Mouse (Mus musculus): ENCODE measurements at regions not wholly inside any gene's neighbourhood (a gene's known extent, or its start where the extent isn't known, plus 50 kb on each side); places are given as distances from the start of the nearest gene placed in this dataset.

GRCm38 (mm10) chr3:36318635-36319034, 96.5 kb upstream of the Qrfpr start:
- H3K4me3 ChIP-seq (replicated peaks; ENCODE audit: insufficient read depth, low read depth, low read length), result no peak overlapping the region

GRCm38 (mm10) chr3:36311337-36311736, 89.2 kb upstream of the Qrfpr start:
- WGBS, result 18% methylated on average over 3 of the region's 3 CpGs
- TF ChIP-seq CTCF (IDR thresholded peaks at IDR 0.05; ENCODE audit: borderline replicate concordance, insufficient read depth, low read depth, low read length) (no peak), POLR2A (IDR thresholded peaks at IDR 0.05; ENCODE audit: borderline replicate concordance, insufficient read depth, low read length) (no peak)
- Histone ChIP-seq H3K4me1 (ENCODE audit: control insufficient read depth, insufficient read depth, low read length) (no peaks in the 10 kb centered on the region), H3K4me3 (replicated peaks; ENCODE audit: insufficient read depth, low read depth, low read length) (no peak overlapping the region), H3K27me3 (ENCODE audit: control insufficient read depth, insufficient read depth, low read length) (no peaks in the 10 kb centered on the region), H3K27ac (ENCODE audit: insufficient read depth, low read length) (no peak overlapping the region)
- no peak for DNase-seq

More at GRCm38 (mm10) chr3:36318635-36319034, 96.5 kb upstream of the Qrfpr start:
- Histone ChIP-seq H3K27me3 (ENCODE audit: control insufficient read depth, insufficient read depth, low read length) (no peaks in the 10 kb centered on the region), H3K27ac (ENCODE audit: insufficient read depth, low read length) (no peak overlapping the region), H3K4me1 (ENCODE audit: control insufficient read depth, insufficient read depth, low read length) (no peaks in the 10 kb centered on the region)
- no peak for DNase-seq
- no peak for TF ChIP-seq POLR2A (IDR thresholded peaks at IDR 0.05; ENCODE audit: borderline replicate concordance, insufficient read depth, low read length)
- TF ChIP-seq CTCF (IDR thresholded peaks at IDR 0.05; ENCODE audit: borderline replicate concordance, insufficient read depth, low read depth, low read length), result no peak

- no peak for TF ChIP-seq POLR2A (IDR thresholded peaks at IDR 0.05; ENCODE audit: borderline replicate concordance, insufficient read depth, low read length)
- TF ChIP-seq CTCF (IDR thresholded peaks at IDR 0.05; ENCODE audit: borderline replicate concordance, insufficient read depth, low read depth, low read length), result no peak
- Histone ChIP-seq H3K27ac (ENCODE audit: insufficient read depth, low read length) (no peak overlapping the region), H3K4me3 (replicated peaks; ENCODE audit: insufficient read depth, low read depth, low read length) (no peak overlapping the region), H3K4me1 (ENCODE audit: control insufficient read depth, insufficient read depth, low read length) (no peaks in the 10 kb centered on the region), H3K27me3 (ENCODE audit: control insufficient read depth, insufficient read depth, low read length) (no peaks in the 10 kb centered on the region)
- 3% methylated on average over 9 of the region's 9 CpGs for WGBS
- no peak for DNase-seq
Observed at GRCm38 (mm10) chr3:36310642-36311267, 88.6 kb upstream of the Qrfpr start.

GRCm38 (mm10) chr3:36296792-36297191, 74.7 kb upstream of the Qrfpr start:
- no peaks in the 10 kb centered on the region for H3K4me1 ChIP-seq (ENCODE audit: control insufficient read depth, insufficient read depth, low read length)
- H3K27me3 ChIP-seq (ENCODE audit: control insufficient read depth, insufficient read depth, low read length), result no peaks in the 10 kb centered on the region
- no peak for DNase-seq
- no peak overlapping the region for H3K4me3 ChIP-seq (replicated peaks; ENCODE audit: insufficient read depth, low read depth, low read length)
- TF ChIP-seq POLR2A (IDR thresholded peaks at IDR 0.05; ENCODE audit: borderline replicate concordance, insufficient read depth, low read length), result no peak
- no peak for TF ChIP-seq CTCF (IDR thresholded peaks at IDR 0.05; ENCODE audit: borderline replicate concordance, insufficient read depth, low read depth, low read length)
- WGBS, result 71% methylated on average over 3 of the region's 3 CpGs
- no peak overlapping the region for H3K27ac ChIP-seq (ENCODE audit: insufficient read depth, low read length)

- no peak for TF ChIP-seq CTCF (IDR thresholded peaks at IDR 0.05; ENCODE audit: borderline replicate concordance, insufficient read depth, low read depth, low read length)
- no peak for TF ChIP-seq POLR2A (IDR thresholded peaks at IDR 0.05; ENCODE audit: borderline replicate concordance, insufficient read depth, low read length)
- H3K27me3 ChIP-seq (ENCODE audit: control insufficient read depth, insufficient read depth, low read length), result no peaks in the 10 kb centered on the region
- 43% methylated on average over 4 of the region's 4 CpGs for WGBS
- no peak for DNase-seq
- H3K4me1 ChIP-seq (ENCODE audit: control insufficient read depth, insufficient read depth, low read length), result no peaks in the 10 kb centered on the region
- H3K27ac ChIP-seq (ENCODE audit: insufficient read depth, low read length), result no peak overlapping the region
- H3K4me3 ChIP-seq (replicated peaks; ENCODE audit: insufficient read depth, low read depth, low read length), result no peak overlapping the region
Observed at GRCm38 (mm10) chr3:36291971-36292370, 69.9 kb upstream of the Qrfpr start.

GRCm38 (mm10) chr3:36284066-36284465, 62.0 kb upstream of the Qrfpr start:
- DNase-seq, result no peak
- TF ChIP-seq POLR2A (IDR thresholded peaks at IDR 0.05; ENCODE audit: borderline replicate concordance, insufficient read depth, low read length) (no peak), CTCF (IDR thresholded peaks at IDR 0.05; ENCODE audit: borderline replicate concordance, insufficient read depth, low read depth, low read length) (no peak)

GRCm38 (mm10) chr3:36275502-36275901, 53.4 kb upstream of the Qrfpr start:
- 80% methylated on average over 1 of the region's 1 CpGs for WGBS
- DNase-seq, result no peak

More at GRCm38 (mm10) chr3:36284066-36284465, 62.0 kb upstream of the Qrfpr start:
- no peaks in the 10 kb centered on the region for H3K4me1 ChIP-seq (ENCODE audit: control insufficient read depth, insufficient read depth, low read length)
- no peak overlapping the region for H3K4me3 ChIP-seq (replicated peaks; ENCODE audit: insufficient read depth, low read depth, low read length)
- no peak overlapping the region for H3K27ac ChIP-seq (ENCODE audit: insufficient read depth, low read length)
- WGBS, result 78% methylated on average over 5 of the region's 5 CpGs
- no peaks in the 10 kb centered on the region for H3K27me3 ChIP-seq (ENCODE audit: control insufficient read depth, insufficient read depth, low read length)

More at GRCm38 (mm10) chr3:36275502-36275901, 53.4 kb upstream of the Qrfpr start:
- no peaks in the 10 kb centered on the region; the same call in 1 of the 2 replicates for H3K27me3 ChIP-seq (ENCODE audit: control insufficient read depth, insufficient read depth, low read length)
- H3K4me3 ChIP-seq (replicated peaks; ENCODE audit: insufficient read depth, low read depth, low read length), result no peak overlapping the region
- H3K27ac ChIP-seq (ENCODE audit: insufficient read depth, low read length), result no peak overlapping the region
- no peaks in the 10 kb centered on the region for H3K4me1 ChIP-seq (ENCODE audit: control insufficient read depth, insufficient read depth, low read length)
- TF ChIP-seq CTCF (IDR thresholded peaks at IDR 0.05; ENCODE audit: borderline replicate concordance, insufficient read depth, low read depth, low read length), result no peak
- TF ChIP-seq POLR2A (IDR thresholded peaks at IDR 0.05; ENCODE audit: borderline replicate concordance, insufficient read depth, low read length), result no peak
